Mouse (Mus musculus) layer of hippocampus, postnatal 25 days (tissue): ENCODE data around the gene Cyb5rl. TPM values are rescaled to one million over a fixed set of nuclear protein-coding genes. Genes with fewer than 3 reads are reported as not detected.

Experiments used
- DNase-seq, 2 experiments: peaks; one replicate each; pipeline ENCODE4 v3.0.0; 2022; ENCODE audit warnings: mixed read lengths in 2 of 2, low spot score in 1 of 2; ENCODE audit errors: extremely low spot score in 1 of 2
- total RNA-seq, 2 experiments: library from RNA; stranded (reverse); gene quantifications; 2 replicates each; pipeline ENCODE4 v1.2.3; 2021

Cyb5rl gene
- total RNA-seq, 2 experiments from 2014 or later = 5.8 to 6.6 TPM

- DNase-seq = no peak
Measured at GRCm38 (mm10) chr4:107058781-107059180, 8.0 kb upstream of the Cyb5rl start.

GRCm38 (mm10) chr4:107061560-107061959 lies 5.2 kb upstream of the Cyb5rl start:
- no peak for DNase-seq

- DNase-seq = no peak
Measured at GRCm38 (mm10) chr4:107063214-107063613, 3.6 kb upstream of the Cyb5rl start.

- DNase-seq = no peak
Measured at GRCm38 (mm10) chr4:107064394-107065098, 2.2 kb upstream of the Cyb5rl start.

GRCm38 (mm10) chr4:107067151-107067840 lies 508 bp downstream of the Cyb5rl start:
- DNase-seq = peak in 1 of 2 experiments; percentile 22

- no peak for DNase-seq
Measured at GRCm38 (mm10) chr4:107072343-107072742, 5.6 kb downstream of the Cyb5rl start.

- DNase-seq = no peak
Measured at GRCm38 (mm10) chr4:107075456-107075855, 8.7 kb downstream of the Cyb5rl start.

- no peak for DNase-seq
Measured at GRCm38 (mm10) chr4:107078894-107079293, 12.1 kb downstream of the Cyb5rl start.

GRCm38 (mm10) chr4:107079716-107080115 lies 12.9 kb downstream of the Cyb5rl start:
- no peak for DNase-seq

GRCm38 (mm10) chr4:107082185-107082584 lies 15.4 kb downstream of the Cyb5rl start:
- no peak for DNase-seq

- DNase-seq = no peak
Measured at GRCm38 (mm10) chr4:107083126-107083525, 16.3 kb downstream of the Cyb5rl start.

- DNase-seq = peak in 1 of 2 experiments; percentile 16
Measured at GRCm38 (mm10) chr4:107084343-107084742, 17.6 kb downstream of the Cyb5rl start.

- DNase-seq = peak; percentile 52 to 61
Measured at GRCm38 (mm10) chr4:107084858-107085257, 18.1 kb downstream of the Cyb5rl start.

- no peak for DNase-seq
Measured at GRCm38 (mm10) chr4:107091696-107092095, 24.9 kb downstream of the Cyb5rl start.

GRCm38 (mm10) chr4:107094484-107095187 lies 27.8 kb downstream of the Cyb5rl start:
- DNase-seq = no peak

GRCm38 (mm10) chr4:107096043-107096442 lies 29.3 kb downstream of the Cyb5rl start:
- DNase-seq = no peak

GRCm38 (mm10) chr4:107096841-107097373 lies 30.1 kb downstream of the Cyb5rl start, which contains the start of gene Cdcp2:
Cdcp2 (plus strand) TSS chr4:107096891.
- no peak for DNase-seq

- DNase-seq = no peak
Measured at GRCm38 (mm10) chr4:107097871-107098270, 31.1 kb downstream of the Cyb5rl start.

GRCm38 (mm10) chr4:107098375-107098774 lies 31.6 kb downstream of the Cyb5rl start:
- DNase-seq = no peak

GRCm38 (mm10) chr4:107098791-107099525 lies 32.2 kb downstream of the Cyb5rl start:
- DNase-seq = no peak
